Comparison of ENCODE assay signal across 8 mouse cellular contexts in the genomic region with DNA sequence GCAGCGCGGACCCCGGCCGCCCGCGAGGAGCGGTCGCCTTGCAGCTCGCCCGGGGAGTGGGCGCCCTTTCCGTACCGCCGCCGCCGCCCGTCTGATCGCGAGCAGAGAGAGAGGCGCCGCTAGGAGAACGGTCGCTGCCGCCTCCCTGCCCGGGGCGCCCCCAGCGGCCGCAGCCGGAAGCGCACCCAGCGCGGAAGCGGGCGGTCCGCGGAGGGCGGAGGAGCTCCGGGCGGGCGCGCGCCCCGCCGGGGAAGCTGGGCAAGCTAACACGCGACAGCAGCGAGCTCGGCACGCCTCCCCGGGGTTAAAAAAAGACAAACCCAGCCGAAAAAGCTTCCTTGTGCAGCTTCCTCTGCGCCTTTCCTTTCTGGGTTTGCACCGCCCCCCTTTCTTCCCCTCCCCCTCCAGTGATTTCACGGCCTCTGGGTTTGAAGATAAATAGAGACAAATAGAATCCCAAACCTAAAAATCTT. TPM values are rescaled to one million over a fixed set of nuclear protein-coding genes. Genes with fewer than 3 reads are reported as not detected.
A peak's percentile ranks its signal among the peaks of the same experiment; 100 is the strongest.
DNase-seq lines count a peak whose midpoint lies in the region; ATAC-seq lines count a peak whose summit lies in the region.

A gene (minus strand): TSS at position 93 of the 473 bp plus-strand sequence.

- ATAC-seq in megakaryocyte-erythroid progenitor cell, adult 5-6 weeks (replicated peaks; ENCODE audit: low FRiP score, low TSS enrichment, poor library complexity, severe bottlenecking) = peak; percentile 82

- intact Hi-C loops in left cerebral cortex, postnatal 14 days (cut with DNase I) = loop anchor here (2.0 to 5.0 kb wide), 2 partner anchors 35 to 115 kb away; a partner anchor contains a TSS

- DNase-seq in adrenal gland, adult 18-20 months (ENCODE audit: low spot score in 2 of 2) = peak; percentile 93 to 96
- peak; percentile 85 for DNase-seq in embryo, embryonic 10 days (ENCODE audit: low spot score)
- DNase-seq in gastrocnemius, postnatal 10 days = peak; percentile 93
- DNase-seq in induced T-regulatory cell, adult 2 months (ENCODE audit: low read depth) = peak; percentile 92
- peak; percentile 90 for DNase-seq in left cerebral cortex, postnatal 14 days (ENCODE audit: low spot score in 2 of 2)
- peak; percentile 86 for DNase-seq in right cerebral cortex, postnatal 14 days
- DNase-seq in urinary bladder, postnatal 25 days (ENCODE audit: low spot score) = peak; percentile 92

RNA-seq across cellular contexts. Expression of the gene that starts here (rescaled TPM):
- 1 to 10 TPM; 5.0 to 7.9 TPM for total RNA-seq in adrenal gland, adult 18-20 months (2021)
- total RNA-seq in gastrocnemius, postnatal 10 days (2021) = 10 to 100 TPM; 14.6 to 15.0 TPM
- 10 to 100 TPM; 46.2 to 48.6 TPM for total RNA-seq in left cerebral cortex, postnatal 14 days (2021)
- 5.3 and 5.6 TPM in 2 replicates for total RNA-seq in megakaryocyte-erythroid progenitor cell, adult 5-6 weeks (2014; fragmentation: Nextera tagmentation)
- 7.1 and 8.8 TPM in 2 replicates for total RNA-seq in megakaryocyte-erythroid progenitor cell, adult 5-6 weeks (2017)

Comparison
In these comparisons a context has a peak if more than half of its experiments do, and no peak if none do; other contexts are left out.
1. Peak in every context shown above with its lines: DNase-seq and ATAC-seq.